Mouse (Mus musculus): ENCODE measurements at regions not wholly inside any gene's neighbourhood (a gene's known extent, or its start where the extent isn't known, plus 50 kb on each side); places are given as distances from the start of the nearest gene placed in this dataset.

DNA sequence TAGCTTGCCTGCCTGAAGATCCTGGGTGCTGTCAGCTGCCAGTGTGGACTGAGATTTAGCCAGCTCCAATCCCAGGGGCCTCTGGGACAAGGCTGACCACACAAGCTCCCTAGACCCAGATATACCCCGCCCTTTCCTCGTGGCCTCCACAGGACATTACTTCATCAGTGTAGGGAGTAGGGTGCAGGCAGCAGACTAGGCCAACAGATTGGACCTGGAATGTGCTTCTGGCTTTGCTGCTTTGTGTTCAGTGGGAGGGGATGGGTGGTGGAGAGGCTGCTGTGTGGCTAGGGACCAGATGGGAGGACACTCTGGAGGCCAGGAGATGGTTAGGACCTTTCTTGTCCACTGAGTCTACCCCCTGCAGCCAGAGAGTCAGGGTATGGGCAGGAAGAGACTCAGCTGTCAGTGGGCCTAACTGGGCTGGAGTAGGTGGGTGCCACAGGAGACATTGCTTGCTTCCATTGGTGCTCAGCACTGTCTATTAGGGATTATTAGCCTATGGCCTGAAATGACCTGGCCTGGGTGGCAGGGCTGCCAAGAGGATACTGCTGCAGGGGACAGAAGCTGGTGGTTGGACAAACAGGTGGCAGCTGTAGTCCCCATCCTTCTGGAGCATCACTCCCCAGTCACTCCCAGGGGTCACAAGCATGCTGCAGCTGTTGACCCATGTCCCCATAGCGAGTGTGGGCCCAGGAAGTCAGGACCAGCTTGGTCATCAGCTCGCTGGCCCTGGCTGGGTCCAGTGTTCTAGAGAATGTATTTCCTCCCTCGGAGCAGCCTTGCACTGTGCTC, 132.5 kb upstream of the Ccnd1 start:
- no peaks in the 10 kb centered on the region for H3K36me3 ChIP-seq (ENCODE audit: control insufficient read depth in 1 of 2, insufficient read depth in 2 of 2, low read length in 2 of 2)
- H3K4me1 ChIP-seq (ENCODE audit: control insufficient read depth in 1 of 2, insufficient read depth in 2 of 2, low read length in 2 of 2), result no peaks in the 10 kb centered on the region
- no peaks in the 10 kb centered on the region for H3K79me2 ChIP-seq (ENCODE audit: control insufficient read depth, insufficient read depth, low read length, poor library complexity)
- H3K27me3 ChIP-seq (ENCODE audit: control insufficient read depth in 1 of 2, insufficient read depth in 2 of 2, low read length in 2 of 2), result no peaks in the 10 kb centered on the region
- no peak overlapping the region for H3K27ac ChIP-seq (ENCODE audit: control insufficient read depth, low read depth, low read length)
- no peak overlapping the region for H3K9ac ChIP-seq (ENCODE audit: control insufficient read depth, low read depth, low read length, poor library complexity, severe bottlenecking)
- no peak for DNase-seq (ENCODE audit: low read depth, low spot score)
- H3K9me3 ChIP-seq (replicated peaks; ENCODE audit: insufficient read depth, low read length), result no peaks in the 10 kb centered on the region
- no peak for TF ChIP-seq TAL1 (IDR thresholded peaks at IDR 0.05; ENCODE audit: low read length)
- TF ChIP-seq USF2 (IDR thresholded peaks at IDR 0.05; ENCODE audit: borderline replicate concordance in 1 of 2, insufficient read depth in 1 of 2, low read depth in 1 of 2, low read length in 2 of 2), result no peak
- no peak for TF ChIP-seq NELFE (IDR thresholded peaks at IDR 0.05; ENCODE audit: low read depth, low read length)
- TF ChIP-seq CTCF (IDR thresholded peaks at IDR 0.05 in 2 of 3, conservative IDR thresholded peaks at IDR 0.05 in 1 of 3; ENCODE audit: control insufficient read depth in 1 of 3, insufficient read depth in 1 of 3, low read depth in 2 of 3, low read length in 3 of 3, poor library complexity in 1 of 3, severe bottlenecking in 1 of 3), result no peak
- TF ChIP-seq MAX (IDR thresholded peaks at IDR 0.05; ENCODE audit: low read length), result no peak
- no peak for TF ChIP-seq EP300 (IDR thresholded peaks at IDR 0.05; ENCODE audit: low read depth in 1 of 2, low read length in 2 of 2)
- H3K4me3 ChIP-seq (ENCODE audit: control insufficient read depth in 1 of 2, insufficient read depth in 1 of 2, low read depth in 2 of 2, low read length in 2 of 2), result no peak overlapping the region

DNA sequence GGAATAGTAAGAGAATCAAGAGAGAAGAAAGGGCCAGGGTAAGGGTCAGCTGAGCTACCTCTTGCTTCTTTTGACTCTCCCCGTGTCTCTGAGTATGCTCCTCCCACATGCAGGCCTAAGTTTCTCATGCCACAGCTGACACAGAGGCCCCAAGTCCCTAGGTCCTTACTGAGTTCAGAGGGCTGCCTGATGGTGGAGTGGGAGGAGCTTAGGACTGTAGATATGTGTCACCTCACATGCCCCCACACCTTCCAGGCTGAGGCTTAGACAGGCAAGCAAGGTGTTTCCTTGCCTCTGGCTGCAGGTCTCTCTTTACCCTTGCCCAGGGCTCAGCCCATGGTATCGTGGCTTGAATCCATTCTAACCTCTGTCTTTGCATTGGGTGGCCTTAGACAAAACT, 131.8 kb upstream of the Ccnd1 start:
- Histone ChIP-seq H3K79me2 (ENCODE audit: control insufficient read depth, insufficient read depth, low read length, poor library complexity) (no peaks in the 10 kb centered on the region), H3K27me3 (ENCODE audit: control insufficient read depth in 1 of 2, insufficient read depth in 2 of 2, low read length in 2 of 2) (no peaks in the 10 kb centered on the region)
- TF ChIP-seq E2F4 (IDR thresholded peaks at IDR 0.05; ENCODE audit: borderline replicate concordance, low read depth, low read length), result no peak
- TF ChIP-seq SMC3 (IDR thresholded peaks at IDR 0.05; ENCODE audit: low read depth, low read length), result no peak
- no peak for TF ChIP-seq MYB (IDR thresholded peaks at IDR 0.05; ENCODE audit: low read depth, low read length)
- TF ChIP-seq POLR2AphosphoS2 (IDR thresholded peaks at IDR 0.05; ENCODE audit: low read length), result no peak
- no peak for TF ChIP-seq KAT2A (conservative IDR thresholded peaks at IDR 0.05; ENCODE audit: low read depth, low read length)
- TF ChIP-seq ZMIZ1 (IDR thresholded peaks at IDR 0.05; ENCODE audit: low read depth, low read length), result no peak
- TF ChIP-seq POLR2A (IDR thresholded peaks at IDR 0.05; ENCODE audit: control insufficient read depth in 1 of 2, insufficient read depth in 1 of 2, low read depth in 1 of 2, low read length in 2 of 2, poor library complexity in 1 of 2), result no peak
- no peak for TF ChIP-seq SIN3A (IDR thresholded peaks at IDR 0.05; ENCODE audit: low read length)
- no peak for TF ChIP-seq ZC3H11A (IDR thresholded peaks at IDR 0.05; ENCODE audit: low read depth, low read length)

DNA sequence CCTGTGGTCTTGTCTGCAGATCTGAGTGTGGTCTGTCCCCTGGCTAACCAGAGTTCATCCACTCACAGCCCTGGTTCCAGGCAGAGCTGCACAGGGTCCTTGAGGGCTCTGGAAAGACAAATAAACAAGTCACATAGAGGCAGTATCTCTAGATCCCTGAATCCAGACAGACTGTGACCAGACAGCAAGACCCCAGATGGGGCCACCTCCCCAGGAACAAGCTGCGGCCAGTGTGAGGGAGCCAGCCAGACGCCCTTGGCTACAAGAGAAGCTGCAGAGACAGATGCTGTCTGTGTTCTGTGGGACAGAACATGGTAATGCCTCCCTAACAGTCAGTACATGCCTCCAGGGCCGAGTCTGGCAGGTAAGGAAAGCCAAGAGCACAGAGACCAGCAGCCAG, 127.6 kb upstream of the Ccnd1 start:
- Histone ChIP-seq H3K79me2 (ENCODE audit: control insufficient read depth, insufficient read depth, low read length, poor library complexity) (no peaks in the 10 kb centered on the region), H3K4me3 (ENCODE audit: control insufficient read depth in 1 of 2, insufficient read depth in 1 of 2, low read depth in 2 of 2, low read length in 2 of 2) (no peak overlapping the region), H3K9me3 (replicated peaks; ENCODE audit: insufficient read depth, low read length) (no peaks in the 10 kb centered on the region), H3K27ac (ENCODE audit: control insufficient read depth, low read depth, low read length) (no peak overlapping the region), H3K4me1 (ENCODE audit: control insufficient read depth in 1 of 2, insufficient read depth in 2 of 2, low read length in 2 of 2) (no peaks in the 10 kb centered on the region), H3K27me3 (ENCODE audit: control insufficient read depth in 1 of 2, insufficient read depth in 2 of 2, low read length in 2 of 2) (no peaks in the 10 kb centered on the region; a peak in 1 of 4 replicates), H3K9ac (ENCODE audit: control insufficient read depth, low read depth, low read length, poor library complexity, severe bottlenecking) (no peak overlapping the region), H3K36me3 (ENCODE audit: control insufficient read depth in 1 of 2, insufficient read depth in 2 of 2, low read length in 2 of 2) (no peaks in the 10 kb centered on the region)
- no peak for DNase-seq (ENCODE audit: low read depth, low spot score)
- TF ChIP-seq ELF1 (IDR thresholded peaks at IDR 0.05; ENCODE audit: low read depth, low read length) (no peak), ZKSCAN1 (IDR thresholded peaks at IDR 0.05; ENCODE audit: low read depth, low read length) (no peak), E2F4 (IDR thresholded peaks at IDR 0.05; ENCODE audit: borderline replicate concordance, low read depth, low read length) (no peak), EP300 (IDR thresholded peaks at IDR 0.05; ENCODE audit: low read depth in 1 of 2, low read length in 2 of 2) (no peak), ZMIZ1 (IDR thresholded peaks at IDR 0.05; ENCODE audit: low read depth, low read length) (no peak), USF1 (IDR thresholded peaks at IDR 0.05; ENCODE audit: low read depth, low read length) (no peak), RAD21 (IDR thresholded peaks at IDR 0.05; ENCODE audit: low read depth, low read length) (no peak), TBP (IDR thresholded peaks at IDR 0.05; ENCODE audit: low read depth, low read length) (no peak)

More for the DNA sequence above, 131.8 kb upstream of the Ccnd1 start:
- Histone ChIP-seq H3K9me3 (replicated peaks; ENCODE audit: insufficient read depth, low read length) (no peaks in the 10 kb centered on the region), H3K4me1 (ENCODE audit: control insufficient read depth in 1 of 2, insufficient read depth in 2 of 2, low read length in 2 of 2) (no peaks in the 10 kb centered on the region), H3K9ac (ENCODE audit: control insufficient read depth, low read depth, low read length, poor library complexity, severe bottlenecking) (no peak overlapping the region), H3K4me3 (ENCODE audit: control insufficient read depth in 1 of 2, insufficient read depth in 1 of 2, low read depth in 2 of 2, low read length in 2 of 2) (no peak overlapping the region), H3K27ac (ENCODE audit: control insufficient read depth, low read depth, low read length) (no peak overlapping the region), H3K36me3 (ENCODE audit: control insufficient read depth in 1 of 2, insufficient read depth in 2 of 2, low read length in 2 of 2) (no peaks in the 10 kb centered on the region)
- DNase-seq (ENCODE audit: low read depth, low spot score), result no peak
